Mouse (Mus musculus) lung, adult 18-20 months (tissue): ENCODE data around the gene Entpd7.

Experiments
- DNase-seq, 2 experiments: peaks; one replicate each; pipeline ENCODE4 v3.0.0; 2022; ENCODE audit warnings: mixed read lengths in 2 of 2

Gene Entpd7

DNA sequence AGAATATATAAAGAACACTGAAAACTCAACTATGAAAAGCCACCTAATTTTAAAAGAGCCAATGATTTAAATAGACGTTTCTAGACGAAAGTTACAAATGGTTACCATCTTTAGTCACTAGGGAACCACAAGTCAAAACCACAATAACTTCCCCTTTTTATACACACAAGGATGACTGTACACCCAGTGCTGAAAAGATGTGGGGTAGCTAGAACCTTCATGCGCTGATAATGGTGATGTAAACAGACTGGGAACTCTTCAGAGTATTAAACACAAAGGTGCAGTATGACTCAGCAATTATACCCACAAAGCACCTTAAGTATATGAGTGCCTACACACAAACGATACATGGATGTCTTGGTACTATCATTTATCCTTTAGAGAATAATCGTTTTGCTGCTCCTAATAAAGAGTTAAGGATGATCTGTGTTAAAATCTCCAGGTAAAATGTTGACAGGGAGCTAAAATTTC lies 82.1 kb downstream of the Entpd7 start:
- no peak for DNase-seq

GRCm38 (mm10) chr19:43772311-43772710 lies 82.8 kb downstream of the Entpd7 start:
- DNase-seq: no peak

GRCm38 (mm10) chr19:43775433-43775832 lies 86.0 kb downstream of the Entpd7 start:
- no peak for DNase-seq

GRCm38 (mm10) chr19:43776561-43776960 lies 87.1 kb downstream of the Entpd7 start:
- DNase-seq: no peak

DNA sequence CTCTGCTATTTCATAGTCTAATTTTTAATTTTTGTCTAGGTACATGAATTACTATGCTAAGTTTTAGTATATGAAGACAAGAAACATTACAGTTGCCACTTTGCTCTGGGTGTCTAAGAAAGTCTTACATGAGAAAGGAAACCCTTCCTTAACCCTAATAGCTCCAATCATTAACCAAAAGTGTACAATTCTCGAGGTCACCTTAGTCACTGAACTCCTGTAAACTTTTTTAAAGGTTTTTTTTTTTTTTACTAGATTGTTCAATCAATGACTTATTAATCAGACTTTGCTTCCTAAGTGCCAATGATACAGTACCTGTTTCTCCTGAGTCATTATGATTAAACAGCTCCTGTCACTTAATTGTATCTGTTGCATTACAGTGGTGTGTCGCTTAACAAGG lies 87.8 kb downstream of the Entpd7 start:
- DNase-seq: no peak

DNA sequence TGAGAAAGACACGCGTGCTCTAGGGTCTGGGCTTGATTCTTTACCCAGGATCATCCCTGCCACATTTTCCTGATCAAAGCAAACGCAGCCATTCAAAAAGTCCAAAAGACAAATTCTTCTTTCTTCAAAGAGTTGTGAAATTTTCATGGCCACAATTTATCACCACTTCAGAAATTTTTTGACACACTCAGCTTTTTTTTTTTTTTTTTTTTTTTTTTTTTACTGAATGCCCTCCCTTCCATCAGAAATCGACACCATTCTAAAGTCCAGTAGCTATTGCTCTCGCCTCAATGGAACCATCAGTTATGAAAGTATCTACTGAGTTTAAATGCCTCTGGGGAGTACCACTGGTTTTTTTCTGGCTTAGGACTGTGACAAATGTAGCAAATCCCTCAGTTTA lies 90.9 kb downstream of the Entpd7 start:
- DNase-seq: no peak

DNA sequence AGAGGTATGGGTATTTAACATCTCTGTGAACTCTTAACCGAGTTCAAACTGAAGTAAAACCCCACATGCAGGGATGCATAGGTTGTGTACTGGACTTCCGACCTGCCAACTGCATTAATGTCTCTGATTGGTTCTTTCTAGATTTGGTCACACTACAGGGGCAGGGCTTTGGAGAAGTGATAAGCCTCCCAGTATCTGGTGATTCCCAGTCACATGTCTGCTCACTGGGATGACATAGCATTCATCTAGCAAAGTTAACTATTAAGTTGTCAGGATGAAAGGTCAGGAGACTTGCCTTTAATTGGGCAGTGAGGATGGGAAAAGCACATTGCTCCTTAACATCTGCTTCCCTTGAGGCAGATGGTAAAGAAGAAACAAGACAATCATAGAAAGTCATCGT lies 92.5 kb downstream of the Entpd7 start, which contains the start of gene Abcc2:
Gene Abcc2, plus strand, starts transcription at position 213 of the 400 bp plus-strand sequence.
- no peak for DNase-seq
